Mouse (Mus musculus): Measurements from ENCODE around the gene Nrp1. TPM values are rescaled to one million over a fixed set of nuclear protein-coding genes. Genes with fewer than 3 reads are reported as not detected.

Gene Nrp1
- polyA plus RNA-seq, 2 experiments = 33.8 to 75.1 TPM

DNA sequence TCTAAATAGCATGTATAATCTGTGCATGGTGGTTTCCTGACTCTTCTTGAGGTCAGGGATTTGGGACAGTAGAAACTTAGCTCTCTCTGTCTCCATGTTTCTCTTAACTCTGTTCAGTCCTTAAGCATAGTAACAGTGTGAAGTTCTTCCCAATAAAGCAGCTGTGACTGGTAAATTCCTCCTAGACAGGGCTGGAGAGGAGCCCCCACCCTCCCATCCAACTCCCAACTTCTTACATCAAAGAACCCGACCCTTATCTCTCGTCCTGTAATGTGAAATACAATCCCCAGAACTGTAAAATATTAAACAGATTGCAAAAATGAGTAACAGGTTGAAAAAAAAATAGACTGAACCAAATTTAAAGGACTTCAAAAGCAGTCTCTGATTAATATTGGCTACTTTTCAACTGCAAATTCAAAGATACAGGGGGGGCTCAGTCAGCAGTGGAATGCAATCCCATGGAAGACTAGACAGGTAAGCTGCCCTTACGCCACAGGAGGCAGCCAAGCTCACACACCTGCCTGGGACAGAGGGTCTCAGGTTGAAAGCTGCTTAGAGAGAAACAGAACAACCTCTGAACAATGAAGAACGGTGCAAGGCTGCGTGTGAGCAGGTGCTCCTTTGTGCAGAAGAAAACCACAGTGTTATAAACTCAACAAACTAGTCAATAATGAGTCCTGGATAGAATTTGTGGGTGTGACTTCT is 121.1 kb downstream of the Nrp1 start:
- peaks cover 15% of the 10 kb centered on the region for H3K4me1 ChIP-seq (ENCODE audit: control insufficient read depth, insufficient read depth, low read length)
- DNase-seq (ENCODE audit: low spot score) = no peak
- no peak for ATAC-seq (ENCODE audit: low FRiP score, low read depth)
- 0 out of 2 replicates have a peak, but pooled peaks cover 4% of the 10 kb centered on the region for H3K36me3 ChIP-seq (ENCODE audit: control insufficient read depth, insufficient read depth, low read length)
- no peak for TF ChIP-seq POLR2A (IDR thresholded peaks at IDR 0.05; ENCODE audit: borderline replicate concordance, extremely low read depth, insufficient read depth, insufficient read length)
- no peak overlapping the region for H3K4me3 ChIP-seq (replicated peaks; ENCODE audit: low read length)
- H3K4me2 ChIP-seq (replicated peaks; ENCODE audit: low read depth, low read length, severe bottlenecking) = no peak overlapping the region
- no peak overlapping the region for H3K27ac ChIP-seq (replicated peaks; ENCODE audit: low read depth, low read length)
- 59% methylated on average over 5 of the region's 5 CpGs for WGBS
- H3K9ac ChIP-seq (ENCODE audit: low read depth, low read length, severe bottlenecking) = no peak overlapping the region
- no peaks in the 10 kb centered on the region for H3K27me3 ChIP-seq (ENCODE audit: control insufficient read depth, insufficient read depth, low read length)
- H3K9me3 ChIP-seq (ENCODE audit: control insufficient read depth, low read length) = no peaks in the 10 kb centered on the region

GRCm38 (mm10) chr8:128480896-128481665 is 122.7 kb downstream of the Nrp1 start:
- no peak for DNase-seq (ENCODE audit: low spot score)
- Histone ChIP-seq H3K4me1 (ENCODE audit: control insufficient read depth, insufficient read depth, low read length) (peaks cover 15% of the 10 kb centered on the region), H3K27ac (replicated peaks; ENCODE audit: low read depth, low read length) (no peak overlapping the region), H3K9ac (ENCODE audit: low read depth, low read length, severe bottlenecking) (no peak overlapping the region), H3K27me3 (ENCODE audit: control insufficient read depth, insufficient read depth, low read length) (no peaks in the 10 kb centered on the region), H3K4me3 (replicated peaks; ENCODE audit: low read length) (no peak overlapping the region), H3K9me3 (ENCODE audit: control insufficient read depth, low read length) (no peaks in the 10 kb centered on the region), H3K4me2 (replicated peaks; ENCODE audit: low read depth, low read length, severe bottlenecking) (no peak overlapping the region), H3K36me3 (ENCODE audit: control insufficient read depth, insufficient read depth, low read length) (0 out of 2 replicates have a peak, but pooled peaks cover 4% of the 10 kb centered on the region)
- no peak for ATAC-seq (ENCODE audit: low FRiP score, low read depth)
- WGBS = 71% methylated on average over 8 of the region's 8 CpGs
- TF ChIP-seq POLR2A (IDR thresholded peaks at IDR 0.05; ENCODE audit: borderline replicate concordance, extremely low read depth, insufficient read depth, insufficient read length) = no peak

DNA sequence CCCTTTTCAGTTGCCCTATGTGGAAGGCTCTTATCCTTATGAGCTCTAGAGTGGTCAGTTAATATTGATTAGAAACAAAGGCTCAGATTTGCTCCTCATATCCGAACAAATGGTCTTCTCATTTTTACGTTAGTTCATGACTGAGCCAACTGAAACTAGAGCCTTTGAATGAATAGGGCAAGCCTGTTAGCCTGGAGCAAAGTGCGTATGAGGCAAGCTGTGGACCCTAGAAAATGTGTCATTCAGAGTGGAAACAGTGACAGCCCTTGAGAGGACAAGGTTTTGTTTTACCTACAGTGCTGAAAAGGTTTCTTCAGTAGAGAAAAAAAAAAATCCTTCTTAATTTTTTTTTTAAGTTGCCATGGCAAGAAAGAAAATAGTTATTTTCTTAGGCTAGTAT is 124.9 kb downstream of the Nrp1 start:
- no peak for TF ChIP-seq POLR2A (IDR thresholded peaks at IDR 0.05; ENCODE audit: borderline replicate concordance, extremely low read depth, insufficient read depth, insufficient read length)
- H3K9me3 ChIP-seq (ENCODE audit: control insufficient read depth, low read length) = no peaks in the 10 kb centered on the region
- ATAC-seq (ENCODE audit: low FRiP score, low read depth) (no peak), DNase-seq (ENCODE audit: low spot score) (no peak)
- 0 out of 2 replicates have a peak overlapping the region, but pooled peaks have one; percentile 20 for H3K27ac ChIP-seq (replicated peaks; ENCODE audit: low read depth, low read length)
- no peak overlapping the region for H3K4me2 ChIP-seq (replicated peaks; ENCODE audit: low read depth, low read length, severe bottlenecking)
- H3K9ac ChIP-seq (ENCODE audit: low read depth, low read length, severe bottlenecking) = no peak overlapping the region
- H3K4me1 ChIP-seq (ENCODE audit: control insufficient read depth, insufficient read depth, low read length) = peaks cover 7% of the 10 kb centered on the region
- H3K27me3 ChIP-seq (ENCODE audit: control insufficient read depth, insufficient read depth, low read length) = no peaks in the 10 kb centered on the region
- H3K36me3 ChIP-seq (ENCODE audit: control insufficient read depth, insufficient read depth, low read length) = no peaks in the 10 kb centered on the region; the same call in 1 of the 2 replicates
- H3K4me3 ChIP-seq (replicated peaks; ENCODE audit: low read length) = no peak overlapping the region
- 71% methylated on average over 3 of the region's 3 CpGs for WGBS

- H3K4me3 ChIP-seq (replicated peaks; ENCODE audit: low read length) = no peak overlapping the region
- ATAC-seq (ENCODE audit: low FRiP score, low read depth) (no peak), DNase-seq (ENCODE audit: low spot score) (no peak)
- no peaks in the 10 kb centered on the region for H3K27me3 ChIP-seq (ENCODE audit: control insufficient read depth, insufficient read depth, low read length)
- TF ChIP-seq POLR2A (IDR thresholded peaks at IDR 0.05; ENCODE audit: borderline replicate concordance, extremely low read depth, insufficient read depth, insufficient read length) = no peak
- peaks cover 5% of the 10 kb centered on the region; the same call in 1 of the 2 replicates for H3K4me1 ChIP-seq (ENCODE audit: control insufficient read depth, insufficient read depth, low read length)
- no peaks in the 10 kb centered on the region; the same call in 1 of the 2 replicates for H3K36me3 ChIP-seq (ENCODE audit: control insufficient read depth, insufficient read depth, low read length)
- WGBS = 70% methylated on average over 1 of the region's 1 CpGs
- H3K27ac ChIP-seq (replicated peaks; ENCODE audit: low read depth, low read length) = no peak overlapping the region
- no peak overlapping the region for H3K9ac ChIP-seq (ENCODE audit: low read depth, low read length, severe bottlenecking)
- no peaks in the 10 kb centered on the region for H3K9me3 ChIP-seq (ENCODE audit: control insufficient read depth, low read length)
- H3K4me2 ChIP-seq (replicated peaks; ENCODE audit: low read depth, low read length, severe bottlenecking) = no peak overlapping the region
These were observed 126.3 kb downstream of the Nrp1 start for GRCm38 (mm10) chr8:128484720-128485124.

- Histone ChIP-seq H3K4me3 (replicated peaks; ENCODE audit: low read length) (no peak overlapping the region), H3K4me1 (ENCODE audit: control insufficient read depth, insufficient read depth, low read length) (peaks cover 8% of the 10 kb centered on the region; the same call in 1 of the 2 replicates), H3K9ac (ENCODE audit: low read depth, low read length, severe bottlenecking) (no peak overlapping the region), H3K36me3 (ENCODE audit: control insufficient read depth, insufficient read depth, low read length) (no peaks in the 10 kb centered on the region; the same call in 1 of the 2 replicates), H3K27ac (replicated peaks; ENCODE audit: low read depth, low read length) (no peak overlapping the region), H3K27me3 (ENCODE audit: control insufficient read depth, insufficient read depth, low read length) (no peaks in the 10 kb centered on the region), H3K9me3 (ENCODE audit: control insufficient read depth, low read length) (no peaks in the 10 kb centered on the region), H3K4me2 (replicated peaks; ENCODE audit: low read depth, low read length, severe bottlenecking) (no peak overlapping the region)
- no peak for TF ChIP-seq POLR2A (IDR thresholded peaks at IDR 0.05; ENCODE audit: borderline replicate concordance, extremely low read depth, insufficient read depth, insufficient read length)
- DNase-seq (ENCODE audit: low spot score) (no peak), ATAC-seq (ENCODE audit: low FRiP score, low read depth) (no peak)
- 71% methylated on average over 2 of the region's 2 CpGs for WGBS
These were observed 127.6 kb downstream of the Nrp1 start for GRCm38 (mm10) chr8:128486043-128486442.

Data from limb, embryonic 14.5 days (tissue).